Mouse (Mus musculus) cerebellum, adult 8-10 months (tissue): Measurements from ENCODE around the gene Eif3g.

Experiments used
- DNase-seq: peaks from one replicate; pipeline ENCODE4 v3.0.0; 2022

The Eif3g gene

GRCm38 (mm10) chr9:20887704-20888385 is 10.6 kb downstream of the Eif3g start, which contains the start of gene Ppan:
Gene Ppan (plus strand): TSS chr9:20888175.
- peak; percentile 94 for DNase-seq

- no peak for DNase-seq
Measured at GRCm38 (mm10) chr9:20887191-20887590, 11.2 kb downstream of the Eif3g start.

GRCm38 (mm10) chr9:20886563-20886962 is 11.9 kb downstream of the Eif3g start:
- DNase-seq = no peak

- no peak for DNase-seq
Measured at GRCm38 (mm10) chr9:20879097-20879792, 19.2 kb downstream of the Eif3g start, which contains the start of gene Angptl6. Gene Angptl6 (minus strand): TSS chr9:20879727.

- peak; percentile 70 for DNase-seq
Measured at GRCm38 (mm10) chr9:20878710-20879065, 19.7 kb downstream of the Eif3g start.

GRCm38 (mm10) chr9:20878041-20878709 is 20.2 kb downstream of the Eif3g start:
- peak; percentile 98 for DNase-seq

GRCm38 (mm10) chr9:20877118-20878040 is 21.0 kb downstream of the Eif3g start:
- peak; percentile 31 for DNase-seq

GRCm38 (mm10) chr9:20876318-20877117 is 21.9 kb downstream of the Eif3g start:
- DNase-seq = no peak

GRCm38 (mm10) chr9:20875021-20875790 is 23.2 kb downstream of the Eif3g start:
- no peak for DNase-seq

GRCm38 (mm10) chr9:20873521-20873920 is 24.9 kb downstream of the Eif3g start:
- no peak for DNase-seq

GRCm38 (mm10) chr9:20872991-20873390 is 25.4 kb downstream of the Eif3g start:
- DNase-seq = no peak

- no peak for DNase-seq
Measured at GRCm38 (mm10) chr9:20870211-20871173, 27.9 kb downstream of the Eif3g start.

- no peak for DNase-seq
Measured at GRCm38 (mm10) chr9:20869246-20869645, 29.2 kb downstream of the Eif3g start.

GRCm38 (mm10) chr9:20868448-20869001 is 29.9 kb downstream of the Eif3g start, which contains the start of gene A230050P20Rik:
Gene A230050P20Rik (plus strand): TSS chr9:20868642.
- DNase-seq = peak; percentile 70

GRCm38 (mm10) chr9:20866879-20867278 is 31.5 kb downstream of the Eif3g start:
- no peak for DNase-seq

- no peak for DNase-seq
Measured at GRCm38 (mm10) chr9:20862225-20862624, 36.2 kb downstream of the Eif3g start.

- DNase-seq = no peak
Measured at GRCm38 (mm10) chr9:20861821-20862220, 36.6 kb downstream of the Eif3g start.

GRCm38 (mm10) chr9:20859926-20860325 is 38.5 kb downstream of the Eif3g start:
- no peak for DNase-seq

- no peak for DNase-seq
Measured at GRCm38 (mm10) chr9:20857131-20857530, 41.3 kb downstream of the Eif3g start.
